Mouse (Mus musculus) embryonic facial prominence, embryonic 11.5 days (tissue): ENCODE results near the gene Eri3. TPM values are rescaled to one million over a fixed set of nuclear protein-coding genes. Genes with fewer than 3 reads are reported as not detected.

Source experiments
- ATAC-seq: fragments of 200-750 bp; cut with Nextera tagmentation; replicated peaks from 2 replicates; pipeline ENCODE4 v1.8.0; 2017; ENCODE audit warnings: low read depth; ENCODE audit not compliant: insufficient number of reproducible peaks, low FRiP score, low TSS enrichment
- DNase-seq: peaks from one replicate; pipeline ENCODE4 v3.0.0-alpha.2; 2015; ENCODE audit warnings: low spot score
- H3K27ac ChIP-seq: fragments of 300-500 bp; sonication (generic); replicated peaks from 2 replicates; pipeline ENCODE4 v1.5.1; 2014; ENCODE audit warnings: mild to moderate bottlenecking, low read depth, low read length, control low read depth
- H3K27me3 ChIP-seq: fragments of 300-500 bp; sonication (generic); 2 replicates; pipeline ENCODE4 v1.6.1; 2014; ENCODE audit warnings: mild to moderate bottlenecking, low read length, moderate library complexity, mixed read lengths; ENCODE audit not compliant: control insufficient read depth, insufficient read depth
- H3K36me3 ChIP-seq: fragments of 300-500 bp; sonication (generic); replicated peaks from 2 replicates; pipeline ENCODE4 v1.6.1; 2014; ENCODE audit warnings: low read depth, mild to moderate bottlenecking, low read length, moderate library complexity, mixed read lengths; ENCODE audit not compliant: control insufficient read depth, insufficient read depth
- H3K4me1 ChIP-seq: fragments of 300-500 bp; sonication (generic); 2 replicates; pipeline ENCODE4 v1.6.1; 2014; ENCODE audit warnings: low read length, mixed read lengths; ENCODE audit not compliant: control insufficient read depth, insufficient read depth
- H3K4me2 ChIP-seq: fragments of 300-500 bp; sonication (generic); 2 replicates; pipeline ENCODE4 v1.6.1; 2014; ENCODE audit warnings: low read depth, mild to moderate bottlenecking, control low read depth, low read length, moderate library complexity
- H3K4me3 ChIP-seq: fragments of 300-500 bp; sonication (generic); 2 replicates; pipeline ENCODE4 v1.5.1; 2014; ENCODE audit warnings: low read depth, low read length, control low read depth
- H3K9ac ChIP-seq: fragments of 300-500 bp; sonication (generic); replicated peaks from 2 replicates; pipeline ENCODE4 v1.6.1; 2014; ENCODE audit warnings: mild to moderate bottlenecking, control low read depth, low read length
- H3K9me3 ChIP-seq: fragments of 300-500 bp; sonication (generic); replicated peaks from 2 replicates; pipeline ENCODE4 v1.6.1; 2016; ENCODE audit warnings: mild to moderate bottlenecking, low read length, inconsistent platforms, mixed read lengths; ENCODE audit not compliant: control insufficient read depth
- WGBS: fragments of 180-500 bp; shearing (Covaris S2); extraction: QIAGEN DNeasy Blood & Tissue Kit; methylation state at CpG from one replicate; pipeline ENCODE4 v1.1.7; 2014; 5-methylcytosine and 5-hydroxymethylcytosine counted together
- microRNA-seq: library from miRNA; unstranded; fragments of <30 nt; microRNA quantifications from one replicate; pipeline ENCODE4, GENCODE M21; 2016; ENCODE audit warnings: borderline number of aligned reads
- polyA plus RNA-seq: library from polyadenylated mRNA; unstranded; fragments of >200 nt; fragmentation: Nextera tagmentation; extraction: Ambion mirVana; gene quantifications from 2 replicates; pipeline ENCODE4 v1.2.1, GENCODE M21; 2014

Gene Eri3
- polyA plus RNA-seq, 1 experiment from 2014 or later: 112 TPM

DNA sequence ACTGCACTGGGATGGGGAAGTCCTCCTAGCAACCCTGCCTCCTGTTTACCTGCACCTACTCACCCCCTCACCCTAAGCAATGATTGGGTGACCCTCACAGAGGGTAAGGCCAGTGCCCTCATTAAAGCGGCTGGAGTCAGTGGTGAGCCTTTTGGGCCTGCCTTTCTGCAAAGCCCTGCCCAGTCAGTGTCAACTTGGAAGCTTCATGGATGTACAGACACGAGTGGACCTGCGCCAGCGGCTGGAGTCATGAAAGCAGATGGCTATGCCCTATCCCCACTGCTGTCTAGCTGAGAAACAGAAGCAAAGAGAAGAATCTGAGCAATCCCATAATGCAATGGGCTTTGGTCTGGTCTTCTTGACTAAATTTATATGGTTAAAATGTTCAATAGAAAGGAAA lies 136.2 kb downstream of the Eri3 start:
- H3K4me3 ChIP-seq: no peak overlapping the region
- ATAC-seq (no peak), DNase-seq (no peak)
- H3K27me3 ChIP-seq: no peaks in the 10 kb centered on the region
- WGBS: 82% methylated on average over 4 of the region's 4 CpGs
- no peaks in the 10 kb centered on the region for H3K9me3 ChIP-seq
- H3K27ac ChIP-seq: no peak overlapping the region
- H3K4me1 ChIP-seq: no peaks in the 10 kb centered on the region
- H3K4me2 ChIP-seq: no peak overlapping the region
- H3K36me3 ChIP-seq: no peaks in the 10 kb centered on the region
- no peak overlapping the region for H3K9ac ChIP-seq

DNA sequence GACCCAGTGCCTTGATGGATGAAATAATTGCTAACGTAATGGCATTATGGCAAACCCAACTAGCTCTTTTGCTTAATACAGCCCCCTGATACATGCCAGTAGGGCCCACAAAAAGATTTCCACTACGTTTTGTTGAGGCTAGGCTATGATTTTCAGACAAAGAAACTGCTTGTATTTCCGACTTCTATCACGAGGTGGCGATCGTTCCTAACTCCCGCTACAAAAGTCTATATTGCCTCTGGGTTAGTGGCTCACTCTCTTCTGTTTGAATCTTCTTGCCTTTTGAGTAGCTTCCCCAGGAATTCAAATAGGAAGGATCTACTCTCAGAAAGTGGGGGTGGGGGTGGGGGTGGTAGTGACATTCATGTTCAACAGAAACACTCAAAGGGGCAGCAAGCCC lies 155.2 kb downstream of the Eri3 start:
- no peaks in the 10 kb centered on the region for H3K9me3 ChIP-seq
- H3K9ac ChIP-seq: no peak overlapping the region
- 6% methylated on average over 7 of the region's 7 CpGs for WGBS
- no peak overlapping the region for H3K4me2 ChIP-seq
- no peaks in the 10 kb centered on the region for H3K4me1 ChIP-seq
- ATAC-seq: no peak
- DNase-seq: peak; percentile 85
- no peaks in the 10 kb centered on the region for H3K36me3 ChIP-seq
- H3K27me3 ChIP-seq: no peaks in the 10 kb centered on the region
- H3K27ac ChIP-seq: no peak overlapping the region
- H3K4me3 ChIP-seq: no peak overlapping the region

DNA sequence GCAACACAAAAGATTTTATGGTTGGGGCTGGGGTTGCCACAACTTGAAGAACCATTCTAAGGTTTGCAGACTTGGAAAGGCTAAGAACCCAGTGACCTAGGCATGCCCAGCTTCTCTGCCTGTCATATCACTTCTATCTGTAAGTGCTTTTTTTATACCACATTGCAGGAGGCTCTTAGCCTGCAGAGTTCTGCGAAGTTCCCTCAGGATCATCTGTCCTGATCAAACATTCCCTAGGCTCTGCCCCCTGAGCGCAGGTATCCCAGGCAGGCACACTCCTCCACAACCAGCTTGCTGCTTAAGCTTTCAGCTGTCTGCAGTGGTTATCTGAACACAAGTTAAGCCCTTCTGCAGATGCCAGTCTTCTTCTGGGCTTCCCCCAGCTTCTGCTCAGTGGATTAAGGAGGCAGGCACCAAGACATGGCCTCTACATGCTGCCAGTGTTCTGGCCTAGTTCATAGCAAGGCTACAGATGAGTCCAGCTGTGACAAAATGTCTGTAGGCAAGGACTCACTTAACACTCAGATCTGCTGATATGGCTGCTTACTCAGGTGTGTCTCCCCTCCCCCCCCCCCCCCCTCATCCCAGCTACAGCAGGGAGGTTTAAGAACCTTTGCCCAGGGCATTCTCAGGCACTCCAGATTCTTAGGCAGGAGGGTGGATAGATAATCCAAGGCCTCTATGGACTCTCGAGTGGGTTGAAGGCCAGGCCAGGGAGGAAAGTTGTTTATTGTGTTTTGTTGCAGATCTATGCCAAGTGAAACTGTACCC lies 158.8 kb downstream of the Eri3 start:
- Histone ChIP-seq H3K9ac (no peak overlapping the region), H3K9me3 (no peaks in the 10 kb centered on the region), H3K4me3 (no peak overlapping the region), H3K27me3 (no peaks in the 10 kb centered on the region), H3K4me2 (no peak overlapping the region), H3K4me1 (no peaks in the 10 kb centered on the region), H3K27ac (no peak overlapping the region), H3K36me3 (no peaks in the 10 kb centered on the region)
- ATAC-seq (no peak), DNase-seq (no peak)
- WGBS: 80% methylated on average over 3 of the region's 3 CpGs

DNA sequence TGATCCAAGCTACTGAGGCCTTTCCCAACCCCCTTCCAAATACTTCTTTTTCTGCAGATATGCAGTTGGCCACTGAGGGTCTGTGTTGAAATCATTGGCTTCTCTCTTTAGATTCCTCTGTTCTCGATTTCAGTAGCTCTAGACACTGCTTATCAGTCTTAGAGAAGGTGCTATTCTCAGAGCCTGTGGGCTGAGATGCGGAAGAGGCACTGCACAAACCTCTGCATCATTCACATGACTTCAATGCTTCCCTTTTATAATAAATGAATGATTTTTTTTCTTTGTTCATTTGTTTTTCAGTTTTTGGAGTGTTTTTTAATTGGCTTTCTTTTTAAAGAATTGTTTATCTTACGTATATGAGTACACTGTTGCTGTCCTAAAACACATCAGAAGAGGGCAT lies 162.1 kb downstream of the Eri3 start:
- H3K4me2 ChIP-seq: no peak overlapping the region
- H3K9ac ChIP-seq: no peak overlapping the region
- H3K27me3 ChIP-seq: no peaks in the 10 kb centered on the region
- 81% methylated on average over 3 of the region's 3 CpGs for WGBS
- no peak overlapping the region for H3K4me3 ChIP-seq
- H3K27ac ChIP-seq: no peak overlapping the region
- no peaks in the 10 kb centered on the region for H3K36me3 ChIP-seq
- H3K9me3 ChIP-seq: no peaks in the 10 kb centered on the region
- ATAC-seq (no peak), DNase-seq (no peak)
- no peaks in the 10 kb centered on the region for H3K4me1 ChIP-seq

DNA sequence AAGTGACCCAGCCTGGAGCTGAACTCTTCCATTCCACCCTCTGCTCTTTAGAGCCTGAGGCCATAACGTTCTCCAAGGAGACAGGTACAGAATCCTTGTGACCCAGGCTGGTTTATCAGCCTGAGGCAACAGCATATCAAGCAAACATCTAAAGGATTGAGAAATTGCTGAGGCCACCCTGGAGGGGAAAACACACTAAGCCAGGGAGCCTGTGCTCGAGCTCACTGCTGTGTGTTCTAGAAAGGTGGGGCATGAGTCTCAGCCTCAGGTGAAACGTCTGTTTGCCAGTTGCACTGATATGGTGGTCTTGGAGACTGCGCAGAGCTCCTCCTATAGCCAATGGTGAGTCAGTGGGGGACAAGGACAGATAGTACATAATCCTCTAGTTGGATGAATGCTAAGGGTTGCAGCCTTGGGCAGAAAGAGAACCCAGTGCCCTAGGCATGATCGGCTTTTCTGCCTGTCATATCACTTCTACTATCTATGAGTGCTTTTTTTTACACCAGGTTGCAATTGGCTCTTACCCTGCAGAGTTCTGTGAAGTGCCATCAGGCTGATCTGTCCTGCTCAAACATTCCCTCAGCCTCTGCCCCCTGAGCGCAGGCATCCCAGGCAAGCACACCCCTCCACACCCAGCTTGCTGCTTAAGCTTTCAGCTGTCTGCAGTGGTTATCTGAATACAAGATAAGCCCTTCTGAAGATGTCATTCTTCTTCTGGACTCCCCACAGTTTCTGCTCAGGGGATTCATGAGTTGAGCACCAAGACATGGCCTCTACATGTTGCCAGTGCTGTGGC lies 163.3 kb downstream of the Eri3 start:
- Histone ChIP-seq H3K4me2 (no peak overlapping the region), H3K9ac (no peak overlapping the region), H3K4me1 (no peaks in the 10 kb centered on the region), H3K9me3 (no peaks in the 10 kb centered on the region), H3K27me3 (no peaks in the 10 kb centered on the region), H3K27ac (no peak overlapping the region), H3K4me3 (no peak overlapping the region), H3K36me3 (no peaks in the 10 kb centered on the region)
- DNase-seq: no peak
- no peak for ATAC-seq
- WGBS: 76% methylated on average over 6 of the region's 6 CpGs

Small RNAs within 50 kb of the gene (microRNA-seq; reads per million reads assigned to microRNA genes)
- gene Gm25559: not detected

Other genes starting within 250 kb of the Eri3 start
- gene Rnf220, start 53.3 kb upstream of the Eri3 start, polyA plus RNA-seq: 51.5 and 55.0 TPM in 2 replicates
- 89.6 and 89.9 TPM in 2 replicates for gene Dmap1, start 131.9 kb downstream of the Eri3 start, polyA plus RNA-seq
- gene Gm12845, start 174.0 kb downstream of the Eri3 start, polyA plus RNA-seq: not detected in 2 replicates
- not detected in 2 replicates for gene Klf17, start 215.3 kb downstream of the Eri3 start, polyA plus RNA-seq